Mouse (Mus musculus) G1E (cell line): Measurements from ENCODE around the gene Ppard. TPM values are rescaled to one million over a fixed set of nuclear protein-coding genes. Genes with fewer than 3 reads are reported as not detected.

Experiments
- ATAC-seq: 2 replicates; pipeline ENCODE4 v1.8.0; 2016; ENCODE audit warnings: mild to moderate bottlenecking; ENCODE audit not compliant: insufficient number of reproducible peaks, poor library complexity, low FRiP score, severe bottlenecking; ENCODE audit errors: extremely low read depth
- DNase-seq: peaks from one replicate; pipeline ENCODE4 v3.0.0; 2012; ENCODE audit warnings: low spot score
- H3K27me3 ChIP-seq: 2 replicates; pipeline ENCODE4 v1.6.1; 2012; ENCODE audit warnings: mild to moderate bottlenecking, low read length, inconsistent platforms; ENCODE audit not compliant: insufficient read depth
- H3K36me3 ChIP-seq: replicated peaks from 2 replicates; pipeline ENCODE3; 2012; ENCODE audit warnings: mild to moderate bottlenecking, inconsistent platforms
- H3K4me1 ChIP-seq: 2 replicates; pipeline ENCODE4 v1.6.1; 2012; ENCODE audit warnings: low read depth, low read length, inconsistent platforms, mixed read lengths; ENCODE audit not compliant: insufficient read depth
- H3K4me3 ChIP-seq: 2 replicates; pipeline ENCODE4 v1.5.1; 2012; ENCODE audit warnings: low read depth, mild to moderate bottlenecking, inconsistent platforms, low read length, moderate library complexity, mixed read lengths
- H3K9me3 ChIP-seq: replicated peaks from 2 replicates; pipeline ENCODE4 v1.6.1; 2012; ENCODE audit warnings: inconsistent platforms
- CTCF ChIP-seq: IDR thresholded peaks from 2 replicates; pipeline ENCODE4 v1.5.1; 2012; ENCODE audit warnings: low read depth, low read length, inconsistent platforms, mixed read lengths
- GATA1 ChIP-seq: IDR thresholded peaks from 2 replicates; pipeline ENCODE4 v1.6.1; 2012; ENCODE audit warnings: borderline replicate concordance, low read length, inconsistent platforms, mixed read lengths
- GATA2 ChIP-seq: IDR thresholded peaks from 2 replicates; pipeline ENCODE4 v1.6.1; 2012; ENCODE audit warnings: low read depth, low read length, inconsistent platforms, borderline replicate concordance
- POLR2AphosphoS5 ChIP-seq: IDR thresholded peaks from 2 replicates; pipeline ENCODE4 v1.6.1; 2012; ENCODE audit warnings: low read depth, low read length, inconsistent platforms; ENCODE audit not compliant: insufficient replicate concordance
- TAL1 ChIP-seq: conservative IDR thresholded peaks from 2 replicates; pipeline ENCODE4 v1.6.1; 2012; ENCODE audit warnings: low read depth, low read length, inconsistent platforms, mixed read lengths
- polyA plus RNA-seq: library from polyadenylated mRNA; stranded (reverse); fragments of >175 nt; gene quantifications from 2 replicates; pipeline ENCODE4 v1.2.3, GENCODE M21; 2012
- total RNA-seq, 2 experiments: library from RNA; stranded (forward) in 1 of 2; stranded (reverse) in 1 of 2; fragments of 200-1000 nt in 1 of 2; fragments of >200 nt in 1 of 2; fragmentation: Nextera tagmentation in 1 of 2; gene quantifications; 2 replicates each; pipeline ENCODE4 v1.2.3; 2014 to 2017

Ppard gene
- total and polyA plus RNA-seq, 3 experiments = 3.0 to 19.1 (median 17.8) TPM

- H3K4me1 ChIP-seq = peaks cover 40% of the 10 kb centered on the region
- H3K4me3 ChIP-seq = no peak overlapping the region
- ATAC-seq (no peak), DNase-seq (no peak)
- TF ChIP-seq GATA1 (no peak), CTCF (no peak), TAL1 (no peak), POLR2AphosphoS5 (no peak), GATA2 (no peak)
- H3K36me3 ChIP-seq = peaks cover 65% of the 10 kb centered on the region
- H3K27me3 ChIP-seq = no peaks in the 10 kb centered on the region
- H3K9me3 ChIP-seq = no peaks in the 10 kb centered on the region
Measured at GRCm38 (mm10) chr17:28251579-28252280, 19.2 kb downstream of the Ppard start.

- H3K27me3 ChIP-seq = no peaks in the 10 kb centered on the region
Measured at GRCm38 (mm10) chr17:28252281-28252648, 19.8 kb downstream of the Ppard start.

DNA sequence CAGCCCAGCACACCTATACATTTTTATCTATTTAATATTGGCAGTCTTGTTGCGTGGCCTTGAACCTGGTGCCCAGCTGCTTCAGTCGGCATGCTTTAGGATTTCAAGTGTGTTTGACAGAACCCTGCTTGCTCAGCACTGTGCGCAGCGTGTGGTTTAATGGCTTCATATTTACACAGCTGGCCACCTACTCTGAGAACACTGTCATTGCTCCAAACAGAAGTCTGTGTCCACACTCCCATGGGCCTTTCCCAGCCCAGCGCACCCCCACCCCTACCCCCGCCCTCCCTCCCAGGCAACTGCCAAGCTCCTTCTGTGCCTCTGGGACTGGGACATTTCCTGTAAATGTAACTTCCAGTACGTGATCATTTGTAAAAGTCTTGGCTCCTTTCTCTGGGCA, 20.7 kb downstream of the Ppard start:
- Histone ChIP-seq H3K9me3 (no peaks in the 10 kb centered on the region), H3K36me3 (peaks cover 54% of the 10 kb centered on the region), H3K4me3 (no peak overlapping the region), H3K4me1 (peaks cover 35% of the 10 kb centered on the region), H3K27me3 (no peaks in the 10 kb centered on the region; the same call in 1 of the 2 replicates)
- no peak for ATAC-seq
- no peak for DNase-seq
- TF ChIP-seq CTCF = no peak
- no peak for TF ChIP-seq GATA2
- no peak for TF ChIP-seq TAL1

More at GRCm38 (mm10) chr17:28252281-28252648, 19.8 kb downstream of the Ppard start:
- Histone ChIP-seq H3K36me3 (peaks cover 60% of the 10 kb centered on the region), H3K4me3 (no peak overlapping the region), H3K9me3 (no peaks in the 10 kb centered on the region), H3K4me1 (peaks cover 41% of the 10 kb centered on the region)
- ATAC-seq (no peak), DNase-seq (no peak)
- TF ChIP-seq GATA2 (no peak), POLR2AphosphoS5 (no peak), CTCF (no peak), GATA1 (no peak), TAL1 (no peak)

GRCm38 (mm10) chr17:28254804-28255203, 22.3 kb downstream of the Ppard start:
- Histone ChIP-seq H3K4me1 (peaks cover 35% of the 10 kb centered on the region), H3K9me3 (0 out of 2 replicates have a peak, but pooled peaks cover 3% of the 10 kb centered on the region), H3K36me3 (peaks cover 53% of the 10 kb centered on the region), H3K27me3 (no peaks in the 10 kb centered on the region; the same call in 1 of the 2 replicates), H3K4me3 (no peak overlapping the region)
- ATAC-seq = no peak
- TF ChIP-seq GATA2 (no peak), POLR2AphosphoS5 (no peak), TAL1 (no peak), GATA1 (no peak), CTCF (no peak)
- DNase-seq = no peak

- Histone ChIP-seq H3K27me3 (no peaks in the 10 kb centered on the region; the same call in 1 of the 2 replicates), H3K36me3 (peaks cover 52% of the 10 kb centered on the region), H3K4me3 (no peak overlapping the region), H3K4me1 (peaks cover 39% of the 10 kb centered on the region), H3K9me3 (peaks cover 7% of the 10 kb centered on the region; the same call in 1 of the 2 replicates)
- no peak for ATAC-seq
- no peak for TF ChIP-seq CTCF
- no peak for TF ChIP-seq POLR2AphosphoS5
- no peak for TF ChIP-seq TAL1
- no peak for TF ChIP-seq GATA2
- TF ChIP-seq GATA1 = no peak
- DNase-seq = no peak
Measured at GRCm38 (mm10) chr17:28255651-28256050, 23.2 kb downstream of the Ppard start.

DNA sequence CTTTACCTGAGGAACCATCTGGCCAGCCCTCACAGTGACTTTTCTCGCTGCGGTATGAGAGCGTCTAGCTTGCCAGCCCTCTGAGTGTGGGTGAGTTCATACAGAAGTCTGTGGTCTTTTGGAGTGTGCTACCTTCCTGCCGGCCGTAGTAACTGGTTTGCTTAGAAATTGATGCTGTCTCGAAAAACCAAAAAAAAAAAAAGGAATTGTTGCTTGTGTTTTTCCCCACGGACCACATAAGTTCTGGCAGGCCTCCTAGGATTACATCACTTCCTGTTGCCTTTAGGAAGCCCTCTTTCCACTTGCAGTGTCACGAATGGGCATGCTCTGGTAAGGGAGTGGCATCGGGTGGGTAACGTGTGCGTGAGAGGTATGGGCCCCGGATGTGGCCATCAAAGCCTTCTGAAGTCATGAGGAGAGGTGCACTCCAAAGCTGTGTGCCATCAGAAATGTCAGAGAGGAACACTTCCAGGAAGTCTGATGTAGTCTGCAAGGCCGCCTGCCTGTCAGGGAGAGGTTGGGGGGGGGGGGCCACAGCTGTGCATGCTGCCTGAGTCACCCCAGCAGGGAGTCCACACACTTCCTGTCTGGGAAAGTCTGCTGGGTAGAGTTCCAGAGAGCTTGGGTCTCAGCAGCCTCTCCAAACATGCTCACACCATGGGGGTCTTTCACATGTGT, 24.3 kb downstream of the Ppard start:
- no peak overlapping the region for H3K4me3 ChIP-seq
- peaks cover 39% of the 10 kb centered on the region for H3K4me1 ChIP-seq
- no peak for TF ChIP-seq POLR2AphosphoS5
- no peaks in the 10 kb centered on the region; the same call in 1 of the 2 replicates for H3K27me3 ChIP-seq
- DNase-seq (peak; percentile 44), ATAC-seq (peak; percentile 34; the same call in 1 of the 2 replicates)
- H3K36me3 ChIP-seq = peaks cover 55% of the 10 kb centered on the region
- peaks cover 7% of the 10 kb centered on the region; the same call in 1 of the 2 replicates for H3K9me3 ChIP-seq
